Mouse (Mus musculus) myocyte (in vitro differentiated cells): Measurements from ENCODE around the gene Agbl1. TPM values are rescaled to one million over a fixed set of nuclear protein-coding genes. Genes with fewer than 3 reads are reported as not detected.

Experiments used
- H3K27me3 ChIP-seq: one replicate; pipeline ENCODE4 v1.6.1; 2011; ENCODE audit not compliant: control insufficient read depth, insufficient read depth, insufficient read length
- H3K36me3 ChIP-seq: one replicate; pipeline ENCODE4 v1.6.1; 2011; ENCODE audit not compliant: control insufficient read depth, insufficient read depth
- H3K4me2 ChIP-seq: one replicate; pipeline ENCODE4 v1.6.1; 2011; ENCODE audit warnings: low read depth, control low read depth
- H3K4me3 ChIP-seq: one replicate; pipeline ENCODE4 v1.5.1; 2011; ENCODE audit warnings: mild to moderate bottlenecking, control low read depth, moderate library complexity
- H3K79me2 ChIP-seq: one replicate; pipeline ENCODE4 v1.6.1; 2011; ENCODE audit not compliant: control insufficient read depth, insufficient read depth
- H3ac ChIP-seq: one replicate; pipeline ENCODE4 v1.6.1; 2011; ENCODE audit not compliant: control insufficient read depth, insufficient read length
- CEBPB ChIP-seq: IDR thresholded peaks from 2 replicates; pipeline ENCODE4 v1.6.1; 2011; ENCODE audit warnings: mild to moderate bottlenecking, moderate library complexity; ENCODE audit not compliant: poor library complexity, insufficient read depth, severe bottlenecking
- E2F4 ChIP-seq: IDR thresholded peaks from one replicate; pipeline ENCODE4 v1.6.1; 2011; ENCODE audit warnings: mild to moderate bottlenecking, control low read depth, moderate library complexity; ENCODE audit not compliant: insufficient read depth
- MAX ChIP-seq: IDR thresholded peaks from one replicate; pipeline ENCODE4 v1.6.1; 2011; ENCODE audit warnings: low read depth, mild to moderate bottlenecking, control low read depth
- MYOD1 ChIP-seq, 3 experiments: IDR thresholded peaks; one replicate each; pipeline ENCODE4 v1.6.1; 2011; ENCODE audit warnings: control low read depth in 2 of 3, low read depth in 2 of 3, mild to moderate bottlenecking in 2 of 3, moderate library complexity in 1 of 3; ENCODE audit not compliant: insufficient read length in 2 of 3, control insufficient read depth in 1 of 3
- MYOG ChIP-seq, 3 experiments: IDR thresholded peaks; one replicate each; pipeline ENCODE4 v1.6.1; 2011; ENCODE audit warnings: control low read depth in 2 of 3, low read depth in 2 of 3, mild to moderate bottlenecking in 2 of 3; ENCODE audit not compliant: insufficient read length in 2 of 3, control insufficient read depth in 1 of 3, insufficient read depth in 1 of 3
- POLR2A ChIP-seq: IDR thresholded peaks from one replicate; pipeline ENCODE4 v1.6.1; 2011; ENCODE audit warnings: low read depth, mild to moderate bottlenecking, control low read depth, moderate library complexity; ENCODE audit not compliant: insufficient read length
- POLR2AphosphoS2 ChIP-seq: IDR thresholded peaks from one replicate; pipeline ENCODE4 v1.6.1; 2011; ENCODE audit warnings: low read depth, control low read depth; ENCODE audit not compliant: insufficient read length
- REST ChIP-seq: IDR thresholded peaks from one replicate; pipeline ENCODE4 v1.6.1; 2011; ENCODE audit warnings: mild to moderate bottlenecking, control low read depth, moderate library complexity; ENCODE audit not compliant: insufficient read depth, insufficient read length
- SRF ChIP-seq: IDR thresholded peaks from one replicate; pipeline ENCODE4 v1.6.1; 2011; ENCODE audit warnings: low read depth; ENCODE audit not compliant: control insufficient read depth, insufficient read length
- TCF12 ChIP-seq: IDR thresholded peaks from one replicate; pipeline ENCODE4 v1.6.1; 2011; ENCODE audit warnings: mild to moderate bottlenecking, control low read depth; ENCODE audit not compliant: poor library complexity, insufficient read depth, severe bottlenecking
- TCF3 ChIP-seq: IDR thresholded peaks from one replicate; pipeline ENCODE4 v1.6.1; 2011; ENCODE audit warnings: low read depth, control low read depth; ENCODE audit not compliant: insufficient read length
- USF1 ChIP-seq: IDR thresholded peaks from one replicate; pipeline ENCODE4 v1.6.1; 2011; ENCODE audit warnings: low read depth, mild to moderate bottlenecking, control low read depth, moderate library complexity
- polyA plus RNA-seq: library from polyadenylated mRNA; unstranded; fragments of >200 nt; fragmentation: generic; extraction: Trizol; gene quantifications from one replicate; pipeline ENCODE4 v1.2.1, GENCODE M21; 2012; ENCODE audit warnings: missing spikeins

The Agbl1 gene
- polyA plus RNA-seq, 1 experiment, result not detected

DNA sequence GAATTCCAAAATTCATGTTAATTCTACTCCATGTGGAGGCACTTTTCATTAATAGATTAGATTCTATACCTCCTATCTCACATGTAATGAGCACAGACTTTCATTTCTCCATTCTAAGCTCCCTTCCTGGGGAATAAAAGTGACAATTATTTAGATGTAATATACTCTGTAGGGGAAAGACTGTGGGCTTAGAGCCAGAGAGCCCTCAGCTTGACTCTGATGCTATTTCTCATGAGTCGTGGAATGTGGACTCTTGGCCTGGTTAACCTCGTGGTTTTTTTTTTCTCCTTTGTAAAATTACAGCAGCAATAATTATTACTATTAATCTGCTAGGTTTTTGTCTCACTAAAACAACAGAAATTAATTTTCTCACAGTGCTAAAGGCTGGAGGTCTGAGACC, 96.4 kb downstream of the Agbl1 start:
- H3K36me3 ChIP-seq, result no peaks in the 10 kb centered on the region
- no peak overlapping the region for H3ac ChIP-seq
- no peaks in the 10 kb centered on the region for H3K27me3 ChIP-seq
- TF ChIP-seq CEBPB, result no peak
- TF ChIP-seq TCF12, result no peak
- no peak for TF ChIP-seq POLR2A
- no peak for TF ChIP-seq MAX
- TF ChIP-seq USF1, result no peak
- TF ChIP-seq TCF3, result no peak
- no peak for TF ChIP-seq MYOG (IDR thresholded peaks at IDR 0.05; ENCODE audit: control insufficient read depth in 1 of 3, insufficient read depth in 1 of 3, insufficient read length in 2 of 3, low read depth in 2 of 3)
- TF ChIP-seq SRF, result no peak
- TF ChIP-seq REST, result no peak
- no peak for TF ChIP-seq POLR2AphosphoS2
- TF ChIP-seq MYOD1 (IDR thresholded peaks at IDR 0.05; ENCODE audit: control insufficient read depth in 1 of 3, insufficient read length in 2 of 3, low read depth in 2 of 3), result no peak
- no peak for TF ChIP-seq E2F4
- H3K4me2 ChIP-seq, result no peak overlapping the region
- no peaks in the 10 kb centered on the region for H3K79me2 ChIP-seq
- H3K4me3 ChIP-seq, result no peak overlapping the region

DNA sequence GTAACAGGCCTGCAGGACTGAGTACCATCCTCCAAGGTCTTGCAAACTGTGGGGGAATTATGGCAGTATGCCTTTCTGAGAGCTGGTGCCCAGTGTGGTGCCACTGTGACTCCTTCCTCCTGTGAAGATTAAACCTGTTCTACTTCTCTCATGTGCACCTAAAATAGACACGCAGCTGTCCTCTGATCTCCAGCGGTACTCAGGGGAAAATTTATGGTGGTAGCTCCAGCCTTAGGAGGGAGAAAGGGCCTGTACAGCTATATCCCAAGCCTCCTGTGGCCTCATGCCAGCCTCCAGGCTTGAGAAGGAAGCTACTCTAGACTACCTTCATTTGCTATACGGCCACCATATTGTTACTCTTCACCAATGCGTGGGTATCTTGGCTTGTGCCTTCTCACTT, 109.6 kb downstream of the Agbl1 start:
- no peak overlapping the region for H3ac ChIP-seq
- no peaks in the 10 kb centered on the region for H3K36me3 ChIP-seq
- H3K79me2 ChIP-seq, result no peaks in the 10 kb centered on the region
- no peak for TF ChIP-seq E2F4
- TF ChIP-seq TCF3, result no peak
- no peak for TF ChIP-seq REST
- TF ChIP-seq MYOD1 (IDR thresholded peaks at IDR 0.05; ENCODE audit: control insufficient read depth in 1 of 3, insufficient read length in 2 of 3, low read depth in 2 of 3), result no peak
- TF ChIP-seq POLR2AphosphoS2, result no peak
- TF ChIP-seq CEBPB, result no peak
- no peak for TF ChIP-seq POLR2A
- no peak for TF ChIP-seq MAX
- TF ChIP-seq SRF, result no peak
- no peak for TF ChIP-seq MYOG (IDR thresholded peaks at IDR 0.05; ENCODE audit: control insufficient read depth in 1 of 3, insufficient read depth in 1 of 3, insufficient read length in 2 of 3, low read depth in 2 of 3)
- TF ChIP-seq TCF12, result no peak
- no peak for TF ChIP-seq USF1
- H3K27me3 ChIP-seq, result no peaks in the 10 kb centered on the region
- H3K4me3 ChIP-seq, result no peak overlapping the region
- no peak overlapping the region for H3K4me2 ChIP-seq

DNA sequence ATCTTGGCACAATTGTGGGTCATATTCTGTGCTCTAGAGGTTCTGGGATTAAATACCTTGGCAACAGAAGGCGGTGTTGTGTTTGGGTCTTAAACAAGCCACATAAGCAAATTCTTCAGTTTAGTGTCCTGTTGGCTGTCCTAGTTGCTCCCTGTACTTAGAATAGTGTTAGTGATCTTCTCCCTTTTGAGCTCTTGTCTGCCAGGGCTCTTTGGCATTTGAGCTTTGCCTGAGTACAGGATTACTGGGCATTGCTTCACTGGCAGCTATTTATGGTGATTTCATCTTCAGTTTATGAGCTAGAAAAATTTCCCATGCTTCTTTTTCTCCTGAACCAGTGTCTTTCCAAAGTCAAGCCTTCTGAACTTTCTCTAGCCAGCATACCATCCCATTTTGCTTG, 111.9 kb downstream of the Agbl1 start:
- Histone ChIP-seq H3K4me3 (no peak overlapping the region), H3K4me2 (no peak overlapping the region), H3ac (no peak overlapping the region), H3K36me3 (no peaks in the 10 kb centered on the region), H3K79me2 (no peaks in the 10 kb centered on the region), H3K27me3 (no peaks in the 10 kb centered on the region)
- TF ChIP-seq POLR2AphosphoS2, result no peak
- TF ChIP-seq SRF, result no peak
- TF ChIP-seq USF1, result no peak
- TF ChIP-seq E2F4, result no peak
- TF ChIP-seq TCF12, result no peak
- TF ChIP-seq MYOG (IDR thresholded peaks at IDR 0.05; ENCODE audit: control insufficient read depth in 1 of 3, insufficient read depth in 1 of 3, insufficient read length in 2 of 3, low read depth in 2 of 3), result no peak
- TF ChIP-seq MYOD1 (IDR thresholded peaks at IDR 0.05; ENCODE audit: control insufficient read depth in 1 of 3, insufficient read length in 2 of 3, low read depth in 2 of 3), result no peak
- TF ChIP-seq REST, result no peak
- TF ChIP-seq CEBPB, result no peak
- no peak for TF ChIP-seq MAX
- TF ChIP-seq TCF3, result no peak
- TF ChIP-seq POLR2A, result no peak

DNA sequence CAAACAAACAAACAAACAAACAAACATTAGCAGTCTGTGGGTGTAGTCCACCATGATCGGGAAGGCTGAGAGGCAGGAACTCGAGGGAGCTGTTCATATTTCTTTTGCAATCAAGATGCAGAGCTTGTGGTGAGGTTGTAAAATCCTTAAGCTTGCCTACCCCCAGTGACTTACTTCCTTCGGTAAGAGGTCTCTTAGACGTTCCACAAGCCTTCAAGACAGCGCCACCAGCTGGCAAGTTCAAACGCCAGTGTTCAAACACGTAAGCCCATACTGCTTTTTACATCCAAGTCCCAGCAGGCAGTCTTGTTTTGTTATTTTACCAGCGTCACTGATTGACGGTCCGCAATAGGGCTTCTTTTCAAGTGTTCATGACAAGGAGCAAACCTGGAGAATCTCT, 123.8 kb downstream of the Agbl1 start:
- no peak overlapping the region for H3ac ChIP-seq
- no peak overlapping the region for H3K4me3 ChIP-seq
- no peak overlapping the region for H3K4me2 ChIP-seq
- H3K79me2 ChIP-seq, result no peaks in the 10 kb centered on the region
- no peaks in the 10 kb centered on the region for H3K27me3 ChIP-seq
- no peaks in the 10 kb centered on the region for H3K36me3 ChIP-seq
- no peak for TF ChIP-seq E2F4
- no peak for TF ChIP-seq TCF3
- no peak for TF ChIP-seq MYOD1 (IDR thresholded peaks at IDR 0.05; ENCODE audit: control insufficient read depth in 1 of 3, insufficient read length in 2 of 3, low read depth in 2 of 3)
- TF ChIP-seq TCF12, result no peak
- no peak for TF ChIP-seq POLR2AphosphoS2
- no peak for TF ChIP-seq MYOG (IDR thresholded peaks at IDR 0.05; ENCODE audit: control insufficient read depth in 1 of 3, insufficient read depth in 1 of 3, insufficient read length in 2 of 3, low read depth in 2 of 3)
- no peak for TF ChIP-seq POLR2A
- TF ChIP-seq REST, result no peak

DNA sequence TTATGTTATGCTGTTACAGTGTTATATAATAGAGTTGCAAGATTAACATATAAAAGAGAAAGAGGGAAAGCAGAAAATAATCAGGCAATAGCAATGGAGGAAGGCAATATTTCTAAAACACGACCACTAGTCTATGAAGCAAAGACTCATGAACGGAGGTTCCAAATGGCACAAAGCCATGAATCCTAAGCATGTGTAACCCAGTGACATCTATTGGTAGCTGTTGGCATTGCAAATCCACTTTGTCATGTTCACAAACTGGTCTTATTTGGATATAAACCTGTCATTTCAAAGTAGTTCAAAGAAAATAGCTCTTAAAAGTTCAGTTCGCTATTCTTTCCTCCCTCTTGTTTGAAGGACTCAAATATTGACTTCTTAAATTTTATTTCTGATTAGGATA, 124.8 kb downstream of the Agbl1 start:
- Histone ChIP-seq H3K4me2 (no peak overlapping the region), H3ac (no peak overlapping the region), H3K79me2 (no peaks in the 10 kb centered on the region), H3K27me3 (no peaks in the 10 kb centered on the region), H3K36me3 (no peaks in the 10 kb centered on the region), H3K4me3 (no peak overlapping the region)
- no peak for TF ChIP-seq REST
- TF ChIP-seq TCF3, result no peak
- no peak for TF ChIP-seq MYOD1 (IDR thresholded peaks at IDR 0.05; ENCODE audit: control insufficient read depth in 1 of 3, insufficient read length in 2 of 3, low read depth in 2 of 3)
- TF ChIP-seq E2F4, result no peak
- no peak for TF ChIP-seq SRF
- TF ChIP-seq CEBPB, result no peak
- TF ChIP-seq POLR2AphosphoS2, result no peak
- TF ChIP-seq POLR2A, result no peak
- TF ChIP-seq MYOG (IDR thresholded peaks at IDR 0.05; ENCODE audit: control insufficient read depth in 1 of 3, insufficient read depth in 1 of 3, insufficient read length in 2 of 3, low read depth in 2 of 3), result no peak
